ENCODE assay signal across 15 mouse cellular contexts in the genomic region with DNA sequence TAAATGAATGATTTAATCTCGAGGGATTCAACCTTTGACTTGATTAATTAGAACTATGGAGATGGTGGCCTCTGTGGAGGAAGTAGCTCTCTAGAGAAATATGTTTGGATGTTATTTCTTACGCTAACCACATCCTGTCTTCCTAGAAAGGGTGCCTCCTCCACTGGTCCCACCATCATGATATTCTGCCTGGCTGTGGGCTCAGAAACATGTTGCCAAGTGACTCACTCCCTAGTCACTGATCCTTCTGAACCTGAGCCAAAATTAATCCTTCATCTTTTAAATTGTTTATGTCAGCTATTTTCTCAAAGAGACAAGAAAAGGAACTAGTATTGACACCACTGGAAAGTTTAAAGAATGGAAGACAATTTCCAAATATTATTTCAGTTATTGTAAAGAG. TPM values are rescaled to one million over a fixed set of nuclear protein-coding genes. Genes with fewer than 3 reads are reported as not detected.
DNase-seq lines count a peak whose midpoint lies in the region; ATAC-seq and TF ChIP-seq lines count a peak whose summit lies in the region.
"Had no signal": no experiment of that assay in that cellular context is flagged by ENCODE, and none has a peak within 500 bp of the region (broad histone marks: within the 10 kb centered on the region; RNA-seq: fewer than 3 reads in every experiment).

No protein-coding gene starts in this region.

- 0 out of 2 replicates have a peak, but pooled peaks have one; percentile 12 for TF ChIP-seq EP300 in lung, postnatal 0 days (IDR thresholded peaks at IDR 0.05)
- no peak for TF ChIP-seq EP300 in stomach, postnatal 0 days (optimal IDR thresholded peaks at IDR 0.05)

- H3K36me3 ChIP-seq in lung, postnatal 0 days (ENCODE audit: insufficient read depth, low read length), result 0 out of 2 replicates have a peak, but pooled peaks cover 3% of the 10 kb centered on the region
- peaks cover 6% of the 10 kb centered on the region; the same call in 1 of the 2 replicates for H3K36me3 ChIP-seq in stomach, postnatal 0 days (ENCODE audit: control insufficient read depth, insufficient read depth, low read length)
- H3K36me3 ChIP-seq in midbrain, embryonic 11.5 days (ENCODE audit: control insufficient read depth, insufficient read depth, low read length), result no peaks in the 10 kb centered on the region

- TF ChIP-seq CTCF in lung, postnatal 0 days (IDR thresholded peaks at IDR 0.05), result no peak
- TF ChIP-seq CTCF in stomach, postnatal 0 days (IDR thresholded peaks at IDR 0.05; ENCODE audit: low read depth), result no peak

- H3K9ac ChIP-seq in lung, postnatal 0 days (replicated peaks; ENCODE audit: low read depth), result no peak overlapping the region
- no peak overlapping the region for H3K9ac ChIP-seq in stomach, postnatal 0 days (ENCODE audit: low read length)
- no peak overlapping the region for H3K9ac ChIP-seq in midbrain, embryonic 11.5 days (ENCODE audit: low read length)
- H3K9ac ChIP-seq: hindbrain, embryonic 13.5 days; neural tube, embryonic 13.5 days; stomach, embryonic 15.5 days had no signal

- no peak overlapping the region for H3K4me3 ChIP-seq in lung, postnatal 0 days (ENCODE audit: low read depth, low read length)
- H3K4me3 ChIP-seq in stomach, postnatal 0 days (ENCODE audit: low read depth, low read length), result no peak overlapping the region
- no peak overlapping the region for H3K4me3 ChIP-seq in midbrain, embryonic 11.5 days (ENCODE audit: low read depth, low read length)
- H3K4me3 ChIP-seq: hindbrain, embryonic 13.5 days; neural tube, embryonic 13.5 days; stomach, embryonic 15.5 days had no signal

- no peak overlapping the region for H3K4me2 ChIP-seq in lung, postnatal 0 days (replicated peaks; ENCODE audit: low read depth, low read length)
- H3K4me2 ChIP-seq in stomach, postnatal 0 days (replicated peaks; ENCODE audit: low read depth), result no peak overlapping the region
- no peak overlapping the region for H3K4me2 ChIP-seq in midbrain, embryonic 11.5 days
- H3K4me2 ChIP-seq: heart, embryonic 11.5 days; hindbrain, embryonic 13.5 days; neural tube, embryonic 13.5 days; stomach, embryonic 15.5 days had no signal

- no peak overlapping the region for H3K27ac ChIP-seq in lung, postnatal 0 days (ENCODE audit: low read length)
- H3K27ac ChIP-seq in stomach, postnatal 0 days (replicated peaks), result no peak overlapping the region
- no peak overlapping the region for H3K27ac ChIP-seq in midbrain, embryonic 11.5 days (ENCODE audit: low read depth, low read length)
- H3K27ac ChIP-seq: hindbrain, embryonic 13.5 days; macrophage; neural tube, embryonic 13.5 days; stomach, embryonic 15.5 days had no signal

- no peaks in the 10 kb centered on the region for H3K9me3 ChIP-seq in lung, postnatal 0 days (ENCODE audit: low read length)
- no peaks in the 10 kb centered on the region for H3K9me3 ChIP-seq in stomach, postnatal 0 days (ENCODE audit: control insufficient read depth, low read length)
- H3K9me3 ChIP-seq in midbrain, embryonic 11.5 days (ENCODE audit: control insufficient read depth, low read length), result no peaks in the 10 kb centered on the region
- H3K9me3 ChIP-seq: hindbrain, embryonic 13.5 days; neural tube, embryonic 13.5 days; stomach, embryonic 15.5 days had no signal

- DNase-seq in adrenal gland, postnatal 14 days, result peak; percentile 6
- DNase-seq in adrenal gland, adult 18-20 months (ENCODE audit: low spot score in 2 of 2), result no peak
- DNase-seq in lung, postnatal 0 days (ENCODE audit: low spot score), result peak; percentile 38
- DNase-seq in lung, adult 18-20 months, result no peak
- no peak for DNase-seq in stomach, postnatal 0 days (ENCODE audit: low spot score)
- no peak for DNase-seq in right cerebral cortex, postnatal 4 days
- no peak for DNase-seq in midbrain, embryonic 11.5 days (ENCODE audit: low spot score, missing footprints)
- DNase-seq: B cell, adult 2 months; right cerebral cortex, adult 18-20 months had no signal

- H3K27me3 ChIP-seq in lung, postnatal 0 days (replicated peaks; ENCODE audit: insufficient read depth, low read length), result no peaks in the 10 kb centered on the region
- no peaks in the 10 kb centered on the region for H3K27me3 ChIP-seq in stomach, postnatal 0 days (ENCODE audit: control insufficient read depth, insufficient read depth, low read length)
- H3K27me3 ChIP-seq in midbrain, embryonic 11.5 days (ENCODE audit: control insufficient read depth, insufficient read depth, low read length), result no peaks in the 10 kb centered on the region
- H3K27me3 ChIP-seq: hindbrain, embryonic 13.5 days; neural tube, embryonic 13.5 days; stomach, embryonic 15.5 days had no signal

- 34% methylated on average over 2 of the region's 2 CpGs for WGBS in lung, postnatal 0 days
- 30% methylated on average over 2 of the region's 2 CpGs for WGBS in stomach, postnatal 0 days
- WGBS in midbrain, embryonic 11.5 days, result 91% methylated on average over 2 of the region's 2 CpGs

- no peaks in the 10 kb centered on the region for H3K4me1 ChIP-seq in lung, postnatal 0 days (ENCODE audit: insufficient read depth, low read depth, low read length)
- H3K4me1 ChIP-seq in stomach, postnatal 0 days (replicated peaks; ENCODE audit: control insufficient read depth, insufficient read depth), result no peaks in the 10 kb centered on the region; the same call in 1 of the 2 replicates
- H3K4me1 ChIP-seq in midbrain, embryonic 11.5 days (ENCODE audit: control insufficient read depth, insufficient read depth, low read length), result no peaks in the 10 kb centered on the region
- H3K4me1 ChIP-seq: hindbrain, embryonic 13.5 days; neural tube, embryonic 13.5 days; stomach, embryonic 15.5 days had no signal

- peak; percentile 49 for ATAC-seq in lung, postnatal 0 days
- peak; percentile 56 to 57; a peak in 2 of 4 replicates for ATAC-seq in hematopoietic stem cell, adult 5-6 weeks (replicated peaks in 1 of 2; ENCODE audit: insufficient read depth in 1 of 2, low FRiP score in 2 of 2, low TSS enrichment in 1 of 2, low read depth in 1 of 2, poor library complexity in 2 of 2, severe bottlenecking in 2 of 2)
- ATAC-seq in stomach, postnatal 0 days (ENCODE audit: low FRiP score, low TSS enrichment), result peak; percentile 45; the same call in 1 of the 2 replicates
- ATAC-seq in midbrain, embryonic 11.5 days (ENCODE audit: low FRiP score), result no peak

RNA-seq across cellular contexts. Expression of gene Oxsm, which starts 6.6 kb away (rescaled TPM):
- 19.2 and 20.9 TPM in 2 replicates for total RNA-seq in adrenal gland, postnatal 14 days (2021)
- total RNA-seq in adrenal gland, adult 18-20 months (2021), result 10 to 100 TPM; 15.7 to 16.7 TPM
- 1.7 and 2.8 TPM in 2 replicates for polyA plus RNA-seq in lung, postnatal 0 days (2015; fragmentation: Nextera tagmentation; extraction: Ambion mirVana)
- 8.8 and 11.0 TPM in 2 replicates for total RNA-seq in hematopoietic stem cell, adult 5-6 weeks (2017)
- 1.7 and 1.9 TPM in 2 replicates for polyA plus RNA-seq in stomach, postnatal 0 days (2015; fragmentation: Nextera tagmentation; extraction: Ambion mirVana)
- 1.3 and 1.8 TPM in 2 replicates for polyA plus RNA-seq in midbrain, embryonic 11.5 days (2014; fragmentation: Nextera tagmentation; extraction: Ambion mirVana)

RNA-seq across cellular contexts. Expression of gene Ngly1, which starts 7.1 kb away (rescaled TPM):
- 54.6 and 56.0 TPM in 2 replicates for total RNA-seq in adrenal gland, postnatal 14 days (2021)
- 10 to 100 TPM; 44.1 to 44.8 TPM for total RNA-seq in adrenal gland, adult 18-20 months (2021)
- polyA plus RNA-seq in lung, postnatal 0 days (2015; fragmentation: Nextera tagmentation; extraction: Ambion mirVana), result 39.0 and 45.3 TPM in 2 replicates
- total RNA-seq in hematopoietic stem cell, adult 5-6 weeks (2017), result 46.9 and 54.9 TPM in 2 replicates
- polyA plus RNA-seq in stomach, postnatal 0 days (2015; fragmentation: Nextera tagmentation; extraction: Ambion mirVana), result 35.2 and 37.2 TPM in 2 replicates
- polyA plus RNA-seq in midbrain, embryonic 11.5 days (2014; fragmentation: Nextera tagmentation; extraction: Ambion mirVana), result 22.0 and 24.7 TPM in 2 replicates

Comparison
In these comparisons a context has a peak if more than half of its experiments do, and no peak if none do; other contexts are left out.
1. DNase-seq: peak in adrenal gland, postnatal 14 days (single experiment) and lung, postnatal 0 days (single experiment); none in adrenal gland, adult 18-20 months (0 of 2), lung, adult 18-20 months (0 of 2), stomach, postnatal 0 days (single experiment), right cerebral cortex, postnatal 4 days (single experiment) and midbrain, embryonic 11.5 days (single experiment).